Mouse (Mus musculus) intestine, embryonic 14.5 days (tissue): ENCODE measurements around the gene Fam170b. TPM values are rescaled to one million over a fixed set of nuclear protein-coding genes. Genes with fewer than 3 reads are reported as not detected.

Experiments used
- ATAC-seq: fragments of 200-750 bp; cut with Nextera tagmentation; replicated peaks from 2 replicates; pipeline ENCODE4 v1.8.0; 2017; ENCODE audit warnings: low read depth, moderate number of reproducible peaks, moderate TSS enrichment, moderate library complexity; ENCODE audit not compliant: low FRiP score, low TSS enrichment
- DNase-seq: peaks from one replicate; pipeline ENCODE4 v3.0.0-alpha.2; 2018; ENCODE audit warnings: low spot score
- H3K27ac ChIP-seq: fragments of 300-500 bp; sonication (generic); 2 replicates; pipeline ENCODE4 v1.5.1; 2014; ENCODE audit warnings: low read depth, mild to moderate bottlenecking, control low read depth
- H3K27me3 ChIP-seq: fragments of 300-500 bp; sonication (generic); replicated peaks from 2 replicates; pipeline ENCODE4 v1.6.1; 2014; ENCODE audit warnings: low read length, control low read depth; ENCODE audit not compliant: control insufficient read depth, insufficient read depth
- H3K36me3 ChIP-seq: fragments of 300-500 bp; sonication (generic); 2 replicates; pipeline ENCODE4 v1.6.1; 2014; ENCODE audit warnings: low read length, control low read depth; ENCODE audit not compliant: control insufficient read depth, insufficient read depth
- H3K4me1 ChIP-seq: fragments of 300-500 bp; sonication (generic); replicated peaks from 2 replicates; pipeline ENCODE4 v1.6.1; 2014; ENCODE audit warnings: low read length, control low read depth, mixed read lengths; ENCODE audit not compliant: control insufficient read depth, insufficient read depth
- H3K4me2 ChIP-seq: fragments of 300-500 bp; sonication (generic); 2 replicates; pipeline ENCODE4 v1.6.1; 2014; ENCODE audit warnings: low read length
- H3K4me3 ChIP-seq: fragments of 300-500 bp; sonication (generic); 2 replicates; pipeline ENCODE4 v1.5.1; 2014; ENCODE audit warnings: low read depth, low read length, control low read depth, mixed read lengths
- H3K9ac ChIP-seq: fragments of 300-500 bp; sonication (generic); 2 replicates; pipeline ENCODE4 v1.6.1; 2014; ENCODE audit warnings: mild to moderate bottlenecking, low read length
- H3K9me3 ChIP-seq: fragments of 300-500 bp; sonication (generic); 2 replicates; pipeline ENCODE4 v1.6.1; 2016; ENCODE audit warnings: low read length, control low read depth; ENCODE audit not compliant: control insufficient read depth
- WGBS: fragments of 180-500 bp; shearing (Covaris S2); extraction: QIAGEN DNeasy Blood & Tissue Kit; methylation state at CpG from one replicate; pipeline ENCODE4 v1.1.7; 2014; 5-methylcytosine and 5-hydroxymethylcytosine counted together
- polyA plus RNA-seq: library from polyadenylated mRNA; unstranded; fragments of >200 nt; fragmentation: Nextera tagmentation; extraction: Ambion mirVana; gene quantifications from 2 replicates; pipeline ENCODE4 v1.2.1, GENCODE M21; 2014

Fam170b gene
- polyA plus RNA-seq, 1 experiment from 2014 or later: not detected

GRCm38 (mm10) chr14:32801016-32801661 lies 32.6 kb upstream of the Fam170b start:
- no peaks in the 10 kb centered on the region for H3K36me3 ChIP-seq
- H3K9me3 ChIP-seq: no peaks in the 10 kb centered on the region
- H3K9ac ChIP-seq: no peak overlapping the region
- H3K4me1 ChIP-seq: 0 out of 2 replicates have a peak, but pooled peaks cover 4% of the 10 kb centered on the region
- DNase-seq (peak; percentile 57), ATAC-seq (no peak)
- 58% methylated on average over 11 of the region's 11 CpGs for WGBS
- no peaks in the 10 kb centered on the region for H3K27me3 ChIP-seq
- no peak overlapping the region for H3K27ac ChIP-seq
- no peak overlapping the region for H3K4me3 ChIP-seq
- no peak overlapping the region for H3K4me2 ChIP-seq

- Histone ChIP-seq H3K36me3 (no peaks in the 10 kb centered on the region), H3K4me2 (no peak overlapping the region), H3K9ac (no peak overlapping the region), H3K27ac (no peak overlapping the region), H3K27me3 (no peaks in the 10 kb centered on the region), H3K9me3 (no peaks in the 10 kb centered on the region), H3K4me1 (no peaks in the 10 kb centered on the region), H3K4me3 (no peak overlapping the region)
- DNase-seq (no peak), ATAC-seq (no peak)
Measured at GRCm38 (mm10) chr14:32801662-32802024, 32.1 kb upstream of the Fam170b start.

GRCm38 (mm10) chr14:32810111-32810510 lies 23.7 kb upstream of the Fam170b start:
- Histone ChIP-seq H3K27ac (no peak overlapping the region), H3K27me3 (no peaks in the 10 kb centered on the region), H3K4me1 (no peaks in the 10 kb centered on the region), H3K9me3 (no peaks in the 10 kb centered on the region), H3K4me3 (no peak overlapping the region), H3K36me3 (no peaks in the 10 kb centered on the region), H3K4me2 (no peak overlapping the region), H3K9ac (no peak overlapping the region)
- no peak for DNase-seq
- ATAC-seq: no peak

- Histone ChIP-seq H3K4me3 (no peak overlapping the region), H3K9ac (no peak overlapping the region), H3K4me2 (no peak overlapping the region), H3K9me3 (no peaks in the 10 kb centered on the region), H3K36me3 (no peaks in the 10 kb centered on the region), H3K4me1 (no peaks in the 10 kb centered on the region), H3K27me3 (no peaks in the 10 kb centered on the region), H3K27ac (no peak overlapping the region)
- ATAC-seq: no peak
- WGBS: 76% methylated on average over 6 of the region's 6 CpGs
- no peak for DNase-seq
Measured at GRCm38 (mm10) chr14:32812429-32812828, 21.3 kb upstream of the Fam170b start.

GRCm38 (mm10) chr14:32814961-32815360 lies 18.8 kb upstream of the Fam170b start:
- H3K9ac ChIP-seq: no peak overlapping the region
- H3K27me3 ChIP-seq: no peaks in the 10 kb centered on the region
- H3K4me3 ChIP-seq: no peak overlapping the region
- DNase-seq (no peak), ATAC-seq (no peak)
- H3K9me3 ChIP-seq: no peaks in the 10 kb centered on the region
- no peak overlapping the region for H3K27ac ChIP-seq
- 0 out of 2 replicates have a peak, but pooled peaks cover 6% of the 10 kb centered on the region for H3K4me1 ChIP-seq
- 59% methylated on average over 4 of the region's 4 CpGs for WGBS
- H3K4me2 ChIP-seq: no peak overlapping the region
- no peaks in the 10 kb centered on the region for H3K36me3 ChIP-seq

GRCm38 (mm10) chr14:32816533-32816932 lies 17.2 kb upstream of the Fam170b start:
- Histone ChIP-seq H3K9me3 (no peaks in the 10 kb centered on the region), H3K27me3 (no peaks in the 10 kb centered on the region), H3K4me1 (0 out of 2 replicates have a peak, but pooled peaks cover 6% of the 10 kb centered on the region), H3K36me3 (no peaks in the 10 kb centered on the region), H3K27ac (no peak overlapping the region), H3K9ac (no peak overlapping the region), H3K4me3 (no peak overlapping the region), H3K4me2 (no peak overlapping the region)
- no peak for DNase-seq
- ATAC-seq: no peak
- 73% methylated on average over 4 of the region's 4 CpGs for WGBS

- no peaks in the 10 kb centered on the region for H3K36me3 ChIP-seq
- no peak overlapping the region for H3K27ac ChIP-seq
- H3K4me3 ChIP-seq: no peak overlapping the region
- H3K9ac ChIP-seq: no peak overlapping the region
- H3K4me1 ChIP-seq: 0 out of 2 replicates have a peak, but pooled peaks cover 6% of the 10 kb centered on the region
- 50% methylated on average over 7 of the region's 7 CpGs for WGBS
- H3K27me3 ChIP-seq: no peaks in the 10 kb centered on the region
- H3K4me2 ChIP-seq: no peak overlapping the region
- no peaks in the 10 kb centered on the region for H3K9me3 ChIP-seq
- ATAC-seq (no peak), DNase-seq (no peak)
Measured at GRCm38 (mm10) chr14:32817258-32817657, 16.5 kb upstream of the Fam170b start.

- 30% methylated on average over 1 of the region's 1 CpGs for WGBS
- DNase-seq: no peak
- Histone ChIP-seq H3K27me3 (no peaks in the 10 kb centered on the region), H3K9ac (no peak overlapping the region), H3K27ac (no peak overlapping the region), H3K4me3 (no peak overlapping the region), H3K4me2 (no peak overlapping the region), H3K4me1 (peaks cover 9% of the 10 kb centered on the region), H3K36me3 (no peaks in the 10 kb centered on the region), H3K9me3 (no peaks in the 10 kb centered on the region)
- ATAC-seq: no peak
Measured at GRCm38 (mm10) chr14:32819297-32819696, 14.5 kb upstream of the Fam170b start.

GRCm38 (mm10) chr14:32822812-32823211 lies 10.9 kb upstream of the Fam170b start:
- DNase-seq: peak; percentile 31
- Histone ChIP-seq H3K4me3 (no peak overlapping the region), H3K27me3 (no peaks in the 10 kb centered on the region), H3K9me3 (no peaks in the 10 kb centered on the region), H3K36me3 (no peaks in the 10 kb centered on the region), H3K4me1 (peaks cover 33% of the 10 kb centered on the region), H3K4me2 (no peak overlapping the region), H3K9ac (no peak overlapping the region), H3K27ac (no peak overlapping the region)
- 83% methylated on average over 4 of the region's 4 CpGs for WGBS
- no peak for ATAC-seq
